Mouse (Mus musculus) left cerebral cortex, adult 18-20 months (tissue): ENCODE measurements around the gene Zfp593. TPM values are rescaled to one million over a fixed set of nuclear protein-coding genes. Genes with fewer than 3 reads are reported as not detected.
A peak's percentile ranks its signal among the peaks of the same experiment; 100 is the strongest.

Experiments
- DNase-seq, 2 experiments: peaks; one replicate each; pipeline ENCODE4 v3.0.0; 2021 to 2022; ENCODE audit warnings: low spot score in 2 of 2, mixed read lengths in 1 of 2
- total RNA-seq, 2 experiments: library from RNA; stranded (reverse); gene quantifications; 2 replicates each; pipeline ENCODE4 v1.2.3; 2021

The Zfp593 gene
- total RNA-seq, 2 experiments from 2014 or later: 11.6 to 12.2 TPM

- DNase-seq: no peak
These were observed 12.0 kb upstream of the Zfp593 start for GRCm38 (mm10) chr4:134257198-134258009.

GRCm38 (mm10) chr4:134256407-134257197 lies 11.2 kb upstream of the Zfp593 start:
- no peak for DNase-seq

- no peak for DNase-seq
These were observed 10.5 kb upstream of the Zfp593 start for GRCm38 (mm10) chr4:134255854-134256253.

GRCm38 (mm10) chr4:134254835-134255234 lies 9.4 kb upstream of the Zfp593 start:
- no peak for DNase-seq

- no peak for DNase-seq
These were observed 8.4 kb upstream of the Zfp593 start, which contains the start of gene Grrp1 for GRCm38 (mm10) chr4:134253722-134254324. TSS of gene Grrp1 (minus strand) at chr4:134254106.

- no peak for DNase-seq
These were observed 7.7 kb upstream of the Zfp593 start for GRCm38 (mm10) chr4:134252911-134253721.

- DNase-seq: no peak
These were observed 6.9 kb upstream of the Zfp593 start for GRCm38 (mm10) chr4:134252131-134252910.

GRCm38 (mm10) chr4:134251241-134252130 lies 6.1 kb upstream of the Zfp593 start:
- peak; percentile 31 to 62 for DNase-seq

- DNase-seq: peak in 1 of 2 experiments; percentile 49
These were observed 5.5 kb upstream of the Zfp593 start for GRCm38 (mm10) chr4:134250930-134251240.

- DNase-seq: no peak
These were observed 4.9 kb upstream of the Zfp593 start for GRCm38 (mm10) chr4:134250116-134250929.

- DNase-seq: peak; percentile 74 to 76
These were observed 4.3 kb upstream of the Zfp593 start for GRCm38 (mm10) chr4:134249651-134250050.

- no peak for DNase-seq
These were observed 1.4 kb upstream of the Zfp593 start, which contains the start of gene Gm30191 for GRCm38 (mm10) chr4:134246719-134247258. TSS of gene Gm30191 (plus strand) at chr4:134246935.

- no peak for DNase-seq
These were observed 864 bp upstream of the Zfp593 start for GRCm38 (mm10) chr4:134246256-134246655.

- DNase-seq: no peak
These were observed 1.7 kb downstream of the Zfp593 start, which contains the start of gene E130218I03Rik for GRCm38 (mm10) chr4:134243516-134244250. TSS of gene E130218I03Rik (plus strand) at chr4:134243662.

GRCm38 (mm10) chr4:134238686-134239085 lies 6.7 kb downstream of the Zfp593 start:
- no peak for DNase-seq

- DNase-seq: peak in 1 of 2 experiments; percentile 27
These were observed 7.1 kb downstream of the Zfp593 start, which contains the start of gene Cnksr1 for GRCm38 (mm10) chr4:134238279-134238651. TSS of gene Cnksr1 (minus strand) at chr4:134238399.
